Mouse (Mus musculus): ENCODE measurements around the gene Tfrc.

The Tfrc gene

GRCm38 (mm10) chr16:32650461-32650860 lies 41.7 kb downstream of the Tfrc start:
- DNase-seq (ENCODE audit: low read depth) = peak; percentile 55

- DNase-seq (ENCODE audit: low read depth) = peak; percentile 97
These were observed 42.4 kb downstream of the Tfrc start for GRCm38 (mm10) chr16:32650974-32651618.

- DNase-seq (ENCODE audit: low read depth) = no peak
These were observed 45.5 kb downstream of the Tfrc start for GRCm38 (mm10) chr16:32654071-32654733.

- no peak for DNase-seq (ENCODE audit: low read depth)
These were observed 46.8 kb downstream of the Tfrc start for GRCm38 (mm10) chr16:32655534-32655933.

GRCm38 (mm10) chr16:32656321-32656720 lies 47.6 kb downstream of the Tfrc start:
- DNase-seq (ENCODE audit: low read depth) = peak; percentile 60

- peak; percentile 78 for DNase-seq (ENCODE audit: low read depth)
These were observed 48.1 kb downstream of the Tfrc start for GRCm38 (mm10) chr16:32656794-32657193.

- peak; percentile 44 for DNase-seq (ENCODE audit: low read depth)
These were observed 49.0 kb downstream of the Tfrc start for GRCm38 (mm10) chr16:32657498-32658250.

GRCm38 (mm10) chr16:32658743-32659171 lies 50.0 kb downstream of the Tfrc start:
- no peak for DNase-seq (ENCODE audit: low read depth)

GRCm38 (mm10) chr16:32659385-32659784 lies 50.7 kb downstream of the Tfrc start:
- DNase-seq (ENCODE audit: low read depth) = peak; percentile 49

- DNase-seq (ENCODE audit: low read depth) = no peak
These were observed 51.4 kb downstream of the Tfrc start for GRCm38 (mm10) chr16:32660095-32660494.

- no peak for DNase-seq (ENCODE audit: low read depth)
These were observed 52.0 kb downstream of the Tfrc start for GRCm38 (mm10) chr16:32660557-32661321.

- peak; percentile 35 for DNase-seq (ENCODE audit: low read depth)
These were observed 52.8 kb downstream of the Tfrc start for GRCm38 (mm10) chr16:32661493-32661921.

GRCm38 (mm10) chr16:32662372-32662771 lies 53.7 kb downstream of the Tfrc start:
- no peak for DNase-seq (ENCODE audit: low read depth)

- no peak for DNase-seq (ENCODE audit: low read depth)
These were observed 54.6 kb downstream of the Tfrc start for GRCm38 (mm10) chr16:32663231-32663858.

GRCm38 (mm10) chr16:32664211-32664610 lies 55.5 kb downstream of the Tfrc start:
- DNase-seq (ENCODE audit: low read depth) = no peak

- DNase-seq (ENCODE audit: low read depth) = peak; percentile 93
These were observed 57.3 kb downstream of the Tfrc start for GRCm38 (mm10) chr16:32665851-32666665.

GRCm38 (mm10) chr16:32666671-32667551 lies 58.2 kb downstream of the Tfrc start:
- DNase-seq (ENCODE audit: low read depth) = no peak

GRCm38 (mm10) chr16:32667552-32667872 lies 58.8 kb downstream of the Tfrc start:
- DNase-seq (ENCODE audit: low read depth) = no peak

- DNase-seq (ENCODE audit: low read depth) = no peak
These were observed 59.3 kb downstream of the Tfrc start for GRCm38 (mm10) chr16:32668030-32668429.

- DNase-seq (ENCODE audit: low read depth) = peak; percentile 24
These were observed 59.8 kb downstream of the Tfrc start for GRCm38 (mm10) chr16:32668472-32668871.

Data from 416B (cell line).